Comparison of ENCODE assay signal across 17 mouse cellular contexts in the genomic region with DNA sequence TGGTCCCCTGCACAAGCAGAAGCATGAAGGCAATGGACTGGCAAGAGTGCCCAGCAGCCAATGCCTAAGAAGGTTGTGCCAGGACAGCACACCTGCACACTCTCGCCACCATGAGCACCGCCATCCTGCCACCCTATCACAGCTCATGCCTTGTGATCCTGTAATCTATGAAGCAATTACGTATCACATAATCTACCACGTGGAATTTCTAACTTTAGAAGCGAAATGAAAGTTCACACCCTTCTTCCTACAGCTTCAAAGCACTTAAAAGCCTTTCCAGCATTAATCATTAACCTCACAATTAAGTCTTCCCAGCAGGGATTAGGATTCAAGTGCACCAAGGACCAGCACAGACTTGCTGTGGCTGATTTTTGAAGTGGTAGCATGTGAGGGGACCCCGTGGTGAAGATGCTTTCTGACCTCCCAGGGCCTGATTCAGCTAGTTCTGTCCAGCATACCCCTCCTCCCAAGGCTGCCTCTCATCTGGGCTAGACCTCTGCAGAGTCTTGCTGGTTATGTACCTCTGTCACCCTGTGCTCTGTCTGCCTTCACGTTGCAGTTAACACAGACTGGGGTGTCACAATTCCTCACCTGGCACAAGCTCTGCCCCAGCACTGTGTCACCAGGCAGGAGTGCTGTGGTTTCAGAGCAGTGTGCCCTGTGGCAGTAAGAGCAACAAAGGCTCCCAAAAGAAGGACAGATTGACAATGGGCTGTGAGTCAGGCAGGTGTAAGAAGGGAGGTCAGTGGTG. TPM values are rescaled to one million over a fixed set of nuclear protein-coding genes. Genes with fewer than 3 reads are reported as not detected.
DNase-seq lines count a peak whose midpoint lies in the region; ATAC-seq and TF ChIP-seq lines count a peak whose summit lies in the region.
"Had no signal": no experiment of that assay in that cellular context is flagged by ENCODE, and none has a peak within 500 bp of the region (broad histone marks: within the 10 kb centered on the region; RNA-seq: fewer than 3 reads in every experiment).

No protein-coding gene starts in this region.

- H3K27me3 ChIP-seq in intestine, postnatal 0 days (replicated peaks; ENCODE audit: control insufficient read depth, insufficient read depth, low read length): no peaks in the 10 kb centered on the region
- 0 out of 2 replicates have a peak, but pooled peaks cover 4% of the 10 kb centered on the region for H3K27me3 ChIP-seq in liver, embryonic 12.5 days (replicated peaks)
- H3K27me3 ChIP-seq: embryonic facial prominence, embryonic 13.5 days; forebrain, embryonic 12.5 days; midbrain, embryonic 15.5 days; neural tube, embryonic 12.5 days had no signal

- peak; percentile 81 for ATAC-seq in intestine, postnatal 0 days
- no peak for ATAC-seq in liver, embryonic 12.5 days
- ATAC-seq: liver, postnatal 0 days; midbrain, embryonic 15.5 days had no signal

- H3K9me3 ChIP-seq in intestine, postnatal 0 days (ENCODE audit: control insufficient read depth): no peaks in the 10 kb centered on the region
- H3K9me3 ChIP-seq in liver, embryonic 12.5 days (replicated peaks): no peaks in the 10 kb centered on the region
- H3K9me3 ChIP-seq: embryonic facial prominence, embryonic 13.5 days; forebrain, embryonic 12.5 days; midbrain, embryonic 15.5 days; neural tube, embryonic 12.5 days had no signal

- no peaks in the 10 kb centered on the region for H3K36me3 ChIP-seq in intestine, postnatal 0 days (ENCODE audit: control insufficient read depth, insufficient read depth)
- no peaks in the 10 kb centered on the region for H3K36me3 ChIP-seq in liver, embryonic 12.5 days
- H3K36me3 ChIP-seq: embryonic facial prominence, embryonic 13.5 days; forebrain, embryonic 12.5 days; midbrain, embryonic 15.5 days; neural tube, embryonic 12.5 days had no signal

- H3K9ac ChIP-seq in intestine, postnatal 0 days (ENCODE audit: low read depth, low read length): no peak overlapping the region
- H3K9ac ChIP-seq in liver, embryonic 12.5 days: no peak overlapping the region
- H3K9ac ChIP-seq: embryonic facial prominence, embryonic 13.5 days; forebrain, embryonic 12.5 days; liver, postnatal 0 days; midbrain, embryonic 15.5 days; neural tube, embryonic 12.5 days had no signal

- H3K4me3 ChIP-seq in intestine, postnatal 0 days (ENCODE audit: low read depth, low read length): no peak overlapping the region
- no peak overlapping the region for H3K4me3 ChIP-seq in liver, embryonic 12.5 days
- H3K4me3 ChIP-seq: embryonic facial prominence, embryonic 13.5 days; forebrain, embryonic 12.5 days; midbrain, embryonic 15.5 days; neural tube, embryonic 12.5 days had no signal

- no peak for TF ChIP-seq CTCF in intestine, postnatal 0 days (IDR thresholded peaks at IDR 0.05; ENCODE audit: low read depth)

- H3K4me1 ChIP-seq in intestine, postnatal 0 days (replicated peaks; ENCODE audit: control insufficient read depth, insufficient read depth, low read length): no peaks in the 10 kb centered on the region
- no peaks in the 10 kb centered on the region for H3K4me1 ChIP-seq in liver, embryonic 12.5 days

- peak; percentile 76 for DNase-seq in ZHBTc4 (ENCODE audit: low read depth, low spot score)
- DNase-seq in kidney, postnatal 14 days: peak; percentile 62
- DNase-seq in lung, postnatal 36 days: peak; percentile 55
- DNase-seq in cerebellum, adult 11 months: no peak
- no peak for DNase-seq in layer of hippocampus, adult 18-20 months (ENCODE audit: low spot score in 2 of 2)
- DNase-seq: cerebellum, postnatal 25 days; left cerebral cortex, postnatal 4 days; liver, postnatal 0 days; spleen, adult 18-20 months had no signal

- no peak overlapping the region for H3K27ac ChIP-seq in intestine, postnatal 0 days (ENCODE audit: low read depth, low read length)
- H3K27ac ChIP-seq in liver, embryonic 12.5 days: no peak overlapping the region
- H3K27ac ChIP-seq: embryonic facial prominence, embryonic 13.5 days; forebrain, embryonic 12.5 days; midbrain, embryonic 15.5 days; neural tube, embryonic 12.5 days had no signal

- 28% methylated on average over 7 of the region's 7 CpGs for WGBS in intestine, postnatal 0 days
- 52% methylated on average over 7 of the region's 7 CpGs for WGBS in liver, embryonic 12.5 days (ENCODE audit: insufficient replicate concordance)

- H3K4me2 ChIP-seq in intestine, postnatal 0 days (replicated peaks; ENCODE audit: low read depth): peak overlapping the region; percentile 27; the same call in 1 of the 2 replicates
- H3K4me2 ChIP-seq in liver, embryonic 12.5 days: no peak overlapping the region
- H3K4me2 ChIP-seq: embryonic facial prominence, embryonic 13.5 days; forebrain, embryonic 12.5 days; midbrain, embryonic 15.5 days; neural tube, embryonic 12.5 days had no signal

RNA-seq across cellular contexts. Expression of a gene that starts 17.2 kb away (rescaled TPM):
- 236 and 245 TPM in 2 replicates for polyA plus RNA-seq in intestine, postnatal 0 days (2015; fragmentation: Nextera tagmentation; extraction: Ambion mirVana)
- 99.2 and 102 TPM in 2 replicates for polyA plus RNA-seq in liver, embryonic 12.5 days (2016; fragmentation: Nextera tagmentation; extraction: Ambion mirVana)
- 10 to 100 TPM; 42.0 to 45.9 TPM for total RNA-seq in layer of hippocampus, adult 18-20 months (2021)

RNA-seq across cellular contexts. Expression of a gene that starts 30.4 kb away (rescaled TPM):
- not detected in 2 replicates for polyA plus RNA-seq in intestine, postnatal 0 days (2015; fragmentation: Nextera tagmentation; extraction: Ambion mirVana)
- polyA plus RNA-seq in liver, embryonic 12.5 days (2016; fragmentation: Nextera tagmentation; extraction: Ambion mirVana): not detected in 2 replicates
- not detected for total RNA-seq in layer of hippocampus, adult 18-20 months (2021)
- total RNA-seq: gastrocnemius, adult 18-20 months; hematopoietic stem cell, adult 5-6 weeks; left cerebral cortex, postnatal 4 days had no signal
- polyA plus RNA-seq: embryonic facial prominence, embryonic 13.5 days; liver, postnatal 0 days; neural tube, embryonic 12.5 days had no signal

RNA-seq across cellular contexts. Expression of a gene that starts 34.1 kb away (rescaled TPM):
- polyA plus RNA-seq in intestine, postnatal 0 days (2015; fragmentation: Nextera tagmentation; extraction: Ambion mirVana): 12.2 and 12.5 TPM in 2 replicates
- polyA plus RNA-seq in liver, embryonic 12.5 days (2016; fragmentation: Nextera tagmentation; extraction: Ambion mirVana): 18.7 and 18.9 TPM in 2 replicates
- total RNA-seq in layer of hippocampus, adult 18-20 months (2021): 10 to 100 TPM; 27.6 to 28.6 TPM

RNA-seq across cellular contexts. Expression of a gene that starts 35.0 kb away (rescaled TPM):
- polyA plus RNA-seq in intestine, postnatal 0 days (2015; fragmentation: Nextera tagmentation; extraction: Ambion mirVana): not detected in 2 replicates
- polyA plus RNA-seq in liver, embryonic 12.5 days (2016; fragmentation: Nextera tagmentation; extraction: Ambion mirVana): not detected in 2 replicates
- total RNA-seq in layer of hippocampus, adult 18-20 months (2021): under 1 TPM in 1 of 2 experiments, not detected in 1; 0.71 TPM
- total RNA-seq: gastrocnemius, adult 18-20 months; left cerebral cortex, postnatal 4 days had no signal
- polyA plus RNA-seq: embryonic facial prominence, embryonic 13.5 days; forebrain, embryonic 12.5 days; midbrain, embryonic 15.5 days; neural tube, embryonic 12.5 days had no signal

RNA-seq across cellular contexts. Expression of a gene that starts 46.8 kb away (rescaled TPM):
- not detected in 2 replicates for polyA plus RNA-seq in intestine, postnatal 0 days (2015; fragmentation: Nextera tagmentation; extraction: Ambion mirVana)
- polyA plus RNA-seq in liver, embryonic 12.5 days (2016; fragmentation: Nextera tagmentation; extraction: Ambion mirVana): not detected in 2 replicates
- total RNA-seq in layer of hippocampus, adult 18-20 months (2021): not detected
- total RNA-seq: gastrocnemius, adult 18-20 months; hematopoietic stem cell, adult 5-6 weeks; left cerebral cortex, postnatal 4 days had no signal
- polyA plus RNA-seq: forebrain, embryonic 12.5 days; liver, postnatal 0 days; midbrain, embryonic 15.5 days; neural tube, embryonic 12.5 days had no signal

Comparison
In these comparisons a context has a peak if more than half of its experiments do, and no peak if none do; other contexts are left out.
1. DNase-seq: peak in ZHBTc4 (single experiment), kidney, postnatal 14 days (single experiment) and lung, postnatal 36 days (single experiment); none in cerebellum, adult 11 months (single experiment) and layer of hippocampus, adult 18-20 months (0 of 2).